Mouse (Mus musculus) stomach, postnatal 0 days (tissue): Measurements from ENCODE around the gene Hivep1.

Source experiments
- CTCF ChIP-seq: IDR thresholded peaks from 2 replicates; pipeline ENCODE4 v1.5.1; 2016; ENCODE audit warnings: antibody characterized with exemption, low read depth, mild to moderate bottlenecking, moderate library complexity
- EP300 ChIP-seq: optimal IDR thresholded peaks from 2 replicates; pipeline ENCODE3; 2016; ENCODE audit warnings: antibody characterized with exemption

GRCm38 (mm10) chr13:42103486-42104166 is 51.8 kb downstream of the Hivep1 start:
- TF ChIP-seq CTCF (no peak), EP300 (no peak)
